22 mouse cellular contexts compared by ENCODE assay signal in genomic region chr5:149779740-149780139, GRCm38 (mm10).
DNase-seq lines count a peak whose midpoint lies in the region; ATAC-seq lines count a peak whose summit lies in the region.
"Had no signal": no experiment of that assay in that cellular context is flagged by ENCODE, and none has a peak within 500 bp of the region (broad histone marks: within the 10 kb centered on the region; RNA-seq: fewer than 3 reads in every experiment).

No protein-coding gene starts in this region.

- no peak overlapping the region for H3K9ac ChIP-seq in midbrain, embryonic 15.5 days
- H3K9ac ChIP-seq: embryonic facial prominence, embryonic 15.5 days; forebrain, embryonic 15.5 days; heart, embryonic 13.5 days; hindbrain, embryonic 12.5 days had no signal

- ATAC-seq in megakaryocyte, adult 5-6 weeks (ENCODE audit: poor library complexity, severe bottlenecking), result no peak
- peak; percentile 52 for ATAC-seq in activated CD4-positive, CD25-positive, alpha-beta regulatory T cell, adult 4 months
- no peak for ATAC-seq in midbrain, embryonic 15.5 days (replicated peaks)
- ATAC-seq: forebrain, embryonic 15.5 days; hindbrain, embryonic 16.5 days had no signal

- peaks cover 58% of the 10 kb centered on the region for H3K9me3 ChIP-seq in megakaryocyte, embryonic 14.5 days
- H3K9me3 ChIP-seq in midbrain, embryonic 15.5 days, result no peaks in the 10 kb centered on the region
- H3K9me3 ChIP-seq: embryonic facial prominence, embryonic 15.5 days; forebrain, embryonic 15.5 days; hindbrain, embryonic 12.5 days had no signal

- no peaks in the 10 kb centered on the region for H3K27me3 ChIP-seq in megakaryocyte, embryonic 14.5 days (replicated peaks)
- H3K27me3 ChIP-seq in midbrain, embryonic 15.5 days (replicated peaks), result no peaks in the 10 kb centered on the region
- H3K27me3 ChIP-seq: embryonic facial prominence, embryonic 15.5 days; forebrain, embryonic 15.5 days; heart, embryonic 13.5 days; hindbrain, embryonic 12.5 days had no signal

- DNase-seq in CD4-positive helper T cell, adult 2 months (ENCODE audit: low read depth, low spot score), result peak; percentile 59
- DNase-seq in CD4-positive, CD25-positive, alpha-beta regulatory T cell, adult 2 months (ENCODE audit: low read depth, low spot score), result peak; percentile 48
- no peak for DNase-seq in B cell, adult 2 months
- no peak for DNase-seq in layer of hippocampus, postnatal 10 days (ENCODE audit: low spot score in 2 of 2)
- DNase-seq: adrenal gland, adult 2 months; adrenal gland, postnatal 36 days; cerebellum, adult 11 months; cerebellum, adult 8-10 months; embryo, embryonic 11 days; gastrocnemius, postnatal 14 days; heart, postnatal 36 days had no signal

- no peaks in the 10 kb centered on the region for H3K36me3 ChIP-seq in megakaryocyte, embryonic 14.5 days (replicated peaks; ENCODE audit: low read length)
- no peaks in the 10 kb centered on the region for H3K36me3 ChIP-seq in midbrain, embryonic 15.5 days (replicated peaks)
- H3K36me3 ChIP-seq: embryonic facial prominence, embryonic 15.5 days; forebrain, embryonic 10.5 days; forebrain, embryonic 15.5 days; heart, embryonic 13.5 days; hindbrain, embryonic 12.5 days had no signal

- no peak overlapping the region for H3K4me2 ChIP-seq in midbrain, embryonic 15.5 days
- H3K4me2 ChIP-seq: embryonic facial prominence, embryonic 15.5 days; forebrain, embryonic 15.5 days; heart, embryonic 13.5 days; hindbrain, embryonic 12.5 days had no signal

- H3K4me1 ChIP-seq in megakaryocyte, embryonic 14.5 days, result no peaks in the 10 kb centered on the region
- H3K4me1 ChIP-seq in midbrain, embryonic 15.5 days, result no peaks in the 10 kb centered on the region
- H3K4me1 ChIP-seq: embryonic facial prominence, embryonic 15.5 days; forebrain, embryonic 10.5 days; forebrain, embryonic 15.5 days; heart, embryonic 13.5 days; hindbrain, embryonic 12.5 days had no signal

- no peak overlapping the region for H3K27ac ChIP-seq in midbrain, embryonic 15.5 days
- H3K27ac ChIP-seq: embryonic facial prominence, embryonic 15.5 days; forebrain, embryonic 10.5 days; forebrain, embryonic 15.5 days; heart, embryonic 13.5 days; hindbrain, embryonic 12.5 days had no signal

- peak overlapping the region; percentile 23 for H3K4me3 ChIP-seq in megakaryocyte, embryonic 14.5 days (replicated peaks)
- no peak overlapping the region for H3K4me3 ChIP-seq in midbrain, embryonic 15.5 days
- H3K4me3 ChIP-seq: embryonic facial prominence, embryonic 15.5 days; erythroblast, embryonic 14.5 days; forebrain, embryonic 10.5 days; forebrain, embryonic 15.5 days; heart, embryonic 13.5 days; hindbrain, embryonic 12.5 days had no signal

- WGBS in midbrain, embryonic 15.5 days, result 89% methylated on average over 6 of the region's 6 CpGs

Comparison
In these comparisons a context has a peak if more than half of its experiments do, and no peak if none do; other contexts are left out.
1. DNase-seq: peak in CD4-positive helper T cell, adult 2 months (single experiment) and CD4-positive, CD25-positive, alpha-beta regulatory T cell, adult 2 months (single experiment); none in B cell, adult 2 months (0 of 2) and layer of hippocampus, postnatal 10 days (0 of 2).